Mouse (Mus musculus) layer of hippocampus, postnatal 36 days (tissue): ENCODE results near the gene Crb1. TPM values are rescaled to one million over a fixed set of nuclear protein-coding genes. Genes with fewer than 3 reads are reported as not detected.
A peak's percentile ranks its signal among the peaks of the same experiment; 100 is the strongest.
"Not testable (repeated sequence)": the region's sequence is repeated elsewhere in the genome, so short reads cannot be mapped to it uniquely, and the experiment has no call there.

Experiments used
- DNase-seq, 2 experiments: peaks; one replicate each; pipeline ENCODE4 v3.0.0; 2022
- total RNA-seq, 2 experiments: library from RNA; stranded (reverse); gene quantifications; 2 replicates each; pipeline ENCODE4 v1.2.3; 2021

Crb1 gene
- total RNA-seq, 2 experiments from 2014 or later, result 0.35 TPM

DNA sequence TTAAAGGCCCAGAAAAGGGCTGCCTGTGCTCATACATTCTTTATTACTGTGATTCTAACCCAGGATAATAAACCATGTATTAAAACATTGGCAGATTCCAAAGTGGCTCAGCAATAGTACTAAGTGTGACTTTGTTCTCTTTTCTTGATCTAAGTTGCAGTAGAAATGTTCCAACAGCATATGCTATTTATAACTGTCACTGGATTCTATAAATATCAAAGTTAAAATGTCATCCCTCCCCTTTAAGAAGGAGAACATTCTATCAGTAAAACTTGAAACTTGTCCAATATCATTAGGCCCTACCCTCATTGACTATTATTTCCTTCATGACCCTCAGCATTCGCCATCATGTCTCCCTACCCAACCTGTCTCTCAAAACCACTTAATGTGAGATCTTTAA lies 48.1 kb downstream of the Crb1 start:
- DNase-seq, result no peak

DNA sequence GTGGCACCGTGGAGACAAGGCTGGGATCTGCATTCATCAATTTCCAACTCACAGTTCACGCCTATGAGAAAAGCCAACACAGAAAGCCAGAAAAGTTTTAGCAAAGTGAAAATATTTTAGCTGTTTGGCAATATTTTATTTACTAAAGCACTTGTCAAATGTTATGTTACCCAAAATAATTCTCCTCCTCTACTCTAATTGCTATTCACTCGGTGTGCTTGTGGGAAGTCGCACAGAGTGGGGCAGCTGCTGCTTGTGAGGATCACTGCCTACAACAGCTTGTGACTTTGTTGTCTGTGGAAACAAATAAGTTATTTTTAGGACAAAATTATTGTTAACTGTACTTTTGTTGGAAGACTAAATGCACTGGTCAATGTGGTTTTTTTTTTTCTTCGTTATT lies 48.6 kb downstream of the Crb1 start:
- DNase-seq, result peak; percentile 16 to 29

DNA sequence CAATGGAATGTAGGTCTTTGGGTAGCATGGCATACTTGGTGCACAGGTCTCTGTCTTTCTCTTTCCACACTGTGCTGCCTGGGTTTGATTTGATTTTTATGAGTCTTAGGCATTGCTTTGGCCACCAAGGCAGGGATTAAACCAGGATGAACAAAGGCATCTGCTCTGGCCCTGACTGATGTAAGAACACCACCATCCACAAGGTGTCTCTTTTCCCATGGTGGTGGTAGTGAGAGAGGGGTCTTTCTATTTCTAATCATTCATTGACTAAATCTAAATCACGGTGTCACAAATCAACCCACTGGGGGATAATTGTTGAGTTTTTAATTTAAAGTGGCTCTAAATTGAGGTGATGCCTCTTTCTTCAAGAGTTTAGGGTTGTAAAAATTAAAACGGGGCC lies 51.5 kb downstream of the Crb1 start:
- DNase-seq, result no peak

DNA sequence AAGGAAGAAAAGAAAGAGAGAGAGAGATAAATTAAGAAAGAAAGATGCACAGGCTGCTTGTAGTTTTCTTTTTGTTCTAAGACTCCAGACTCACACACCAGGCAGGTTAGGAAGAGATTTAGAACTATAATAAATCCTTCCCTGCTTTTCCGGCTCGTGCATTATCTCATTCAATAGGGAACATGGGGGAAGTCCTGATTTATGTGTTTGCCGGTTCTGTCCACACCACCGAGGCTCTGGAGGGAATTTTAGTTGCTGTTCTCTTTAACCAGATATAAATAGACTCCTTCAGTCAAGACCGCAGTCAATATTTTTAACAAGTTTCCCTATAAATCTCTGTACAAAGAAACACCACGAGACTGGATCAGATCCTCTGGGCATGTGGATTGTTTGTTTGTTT lies 57.1 kb downstream of the Crb1 start:
- DNase-seq, result no peak

DNA sequence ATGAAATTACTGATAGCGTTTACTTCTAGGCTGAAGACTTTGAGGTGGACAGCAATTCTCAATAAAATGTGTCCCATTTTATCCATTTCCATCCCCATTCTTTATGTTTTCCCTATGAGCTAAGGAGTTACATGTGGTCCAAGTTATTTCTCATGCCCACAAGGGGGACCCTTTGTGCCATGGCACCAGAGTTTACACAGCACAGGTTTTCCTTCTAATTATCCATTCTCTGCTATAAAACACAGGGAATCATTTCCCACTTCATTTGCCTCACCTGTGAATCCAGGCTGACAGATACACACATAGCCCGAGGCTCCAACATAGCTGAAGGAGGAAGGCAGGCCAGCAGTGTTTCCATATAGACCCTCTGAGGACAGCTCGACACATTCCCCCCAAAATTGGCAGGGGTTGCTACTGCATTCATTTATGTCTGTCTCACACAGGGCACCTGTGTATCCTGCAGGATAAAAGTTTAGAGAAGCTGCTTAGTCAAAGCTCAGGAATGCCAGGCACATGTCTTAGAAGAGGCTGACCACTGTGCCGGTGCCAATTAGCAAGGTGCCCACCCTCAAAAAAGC lies 62.5 kb downstream of the Crb1 start:
- DNase-seq, result no peak

DNA sequence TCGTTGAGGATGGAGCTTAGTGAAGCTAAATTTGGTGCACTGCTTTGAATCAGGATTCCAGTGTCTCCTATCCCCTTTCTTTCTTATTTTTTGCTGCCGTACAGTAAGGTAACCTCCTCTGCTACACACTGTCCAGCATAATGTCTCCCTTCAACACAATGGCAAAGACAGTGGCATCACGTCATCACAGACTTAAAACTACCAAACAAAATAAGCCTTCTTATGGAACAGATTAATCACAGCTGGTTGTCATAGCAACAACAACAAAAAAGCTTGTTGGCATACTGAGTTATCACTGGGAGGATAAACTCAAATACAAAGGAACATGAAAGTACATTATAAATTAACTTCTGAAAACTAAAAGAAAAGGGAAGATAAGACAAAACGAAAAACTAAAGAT lies 68.0 kb downstream of the Crb1 start:
- DNase-seq, result no peak

DNA sequence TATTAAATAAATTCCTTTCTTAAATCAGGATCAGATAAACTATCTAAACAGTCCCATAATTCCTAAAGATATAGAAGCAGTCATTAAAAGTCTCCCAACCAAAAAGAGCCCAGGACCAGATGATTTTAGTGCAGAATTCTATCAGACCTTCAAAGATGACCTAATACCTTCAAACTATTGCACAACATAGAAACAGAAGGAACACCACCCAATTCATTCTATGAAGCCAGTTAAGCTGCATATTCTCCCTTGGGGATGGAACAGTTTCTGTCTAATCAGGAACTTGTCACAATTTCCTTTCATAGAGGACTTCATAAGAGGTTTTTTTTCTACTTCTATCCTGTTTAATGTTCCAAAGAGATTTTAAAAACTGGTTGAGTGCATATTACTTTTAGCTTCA lies 74.4 kb downstream of the Crb1 start:
- not testable (repeated sequence) for DNase-seq

DNA sequence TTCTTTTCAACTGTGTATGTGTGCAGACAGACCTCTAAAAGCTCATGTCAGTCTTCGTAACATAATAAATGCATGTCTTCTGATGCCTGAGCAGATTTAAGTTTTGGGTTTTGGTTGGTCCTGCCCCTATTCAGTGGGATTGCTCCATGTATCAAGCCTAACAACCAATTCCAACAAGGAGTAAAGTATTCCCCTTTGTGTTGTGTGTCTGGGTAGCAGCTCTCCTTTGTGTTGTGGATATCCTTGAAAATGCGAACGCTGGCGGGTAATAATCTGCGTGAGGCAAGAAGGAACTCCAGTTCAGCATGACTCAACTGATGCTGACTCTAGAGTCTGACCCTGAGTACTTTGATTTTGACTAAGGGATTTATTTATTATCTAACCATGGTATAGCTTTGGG lies 75.1 kb downstream of the Crb1 start:
- DNase-seq, result no peak

DNA sequence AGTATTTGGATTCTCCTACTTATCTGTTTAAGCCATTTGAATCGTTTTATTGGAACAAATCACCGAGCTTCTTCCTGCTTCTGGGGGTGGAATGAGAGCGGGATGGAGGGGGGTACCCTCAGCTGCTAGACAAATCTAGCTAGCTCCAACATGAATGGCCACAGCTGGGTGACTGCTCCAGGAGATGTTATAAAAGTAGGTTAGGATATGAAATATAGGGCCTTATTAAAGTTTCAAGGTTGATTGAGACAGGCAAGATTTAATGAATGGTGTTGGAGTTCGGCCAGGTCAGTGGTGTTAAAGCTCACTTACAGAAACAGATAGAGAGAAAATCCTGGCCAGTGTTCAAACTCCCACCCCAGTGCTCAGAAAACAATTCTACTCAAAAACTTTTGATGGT lies 84.9 kb downstream of the Crb1 start:
- DNase-seq, result no peak

DNA sequence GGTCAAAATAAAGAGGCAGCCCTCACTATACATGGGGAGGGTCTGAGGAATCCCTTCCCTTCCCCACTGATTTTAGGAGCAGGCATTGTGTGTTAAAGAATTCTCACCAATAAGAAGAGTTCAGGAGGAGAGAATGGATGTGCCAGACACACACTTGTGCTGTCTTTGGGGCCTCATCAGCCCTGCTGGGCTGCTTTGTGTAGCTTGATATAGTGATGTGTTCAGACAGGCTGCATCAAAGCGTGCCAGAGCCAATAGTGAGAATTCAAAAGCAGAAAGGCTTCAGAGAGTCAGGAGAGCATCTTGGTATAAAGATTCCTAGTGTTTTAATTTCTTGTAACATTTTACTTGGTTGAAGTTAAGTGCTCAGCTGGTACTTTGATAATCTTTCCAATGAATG lies 85.3 kb downstream of the Crb1 start:
- no peak for DNase-seq

DNA sequence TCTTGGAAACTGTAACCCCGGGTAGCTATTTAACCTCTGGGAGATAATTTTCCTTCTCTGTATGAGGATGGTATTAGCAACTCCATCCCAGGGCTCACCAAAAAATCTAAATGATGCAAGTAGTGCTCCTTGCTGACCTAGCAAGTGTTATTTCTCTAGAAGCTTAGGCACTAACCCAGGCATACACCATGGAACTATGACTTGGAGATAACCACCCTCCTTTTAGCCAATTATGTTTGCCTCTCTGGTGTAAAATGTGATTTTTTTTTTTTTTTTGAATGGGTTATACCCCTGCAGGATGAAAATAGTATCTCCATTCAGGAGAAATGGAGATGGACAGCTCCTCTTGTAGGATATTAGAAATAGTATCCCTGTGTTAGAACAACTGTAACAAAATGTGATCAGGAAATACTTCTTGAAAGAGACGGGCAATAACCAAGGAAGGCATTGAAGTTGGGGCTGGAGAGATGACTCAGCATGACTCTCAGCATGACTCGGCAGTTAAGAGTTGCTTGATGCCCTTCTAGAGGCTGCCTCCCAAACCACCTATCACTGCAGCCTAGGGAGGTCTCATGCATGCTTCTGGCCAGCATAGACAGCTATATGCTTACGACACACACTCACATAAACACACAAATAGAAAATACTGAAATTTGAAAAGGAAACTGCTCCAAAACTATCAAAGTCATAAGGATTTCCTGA lies 100.1 kb downstream of the Crb1 start:
- no peak for DNase-seq

DNA sequence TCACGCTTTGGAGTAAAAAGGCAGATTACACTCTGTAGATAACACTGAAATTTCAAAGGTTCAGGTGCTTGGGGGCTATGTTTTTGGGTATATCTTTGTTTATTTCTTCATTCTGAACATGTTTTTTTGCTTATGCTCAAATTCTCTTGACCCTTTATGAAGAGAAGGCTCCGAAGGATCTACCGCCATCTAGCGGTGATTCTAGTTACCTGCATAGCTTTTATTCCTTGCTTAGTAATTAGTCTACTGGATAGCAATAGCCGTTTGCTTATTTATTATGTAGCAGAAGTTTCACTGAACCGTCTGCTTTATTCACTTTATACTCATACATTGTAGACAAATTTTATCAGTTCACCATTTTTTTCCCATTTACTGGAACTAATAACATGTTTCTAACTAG lies 109.1 kb downstream of the Crb1 start:
- peak; percentile 6 for DNase-seq

DNA sequence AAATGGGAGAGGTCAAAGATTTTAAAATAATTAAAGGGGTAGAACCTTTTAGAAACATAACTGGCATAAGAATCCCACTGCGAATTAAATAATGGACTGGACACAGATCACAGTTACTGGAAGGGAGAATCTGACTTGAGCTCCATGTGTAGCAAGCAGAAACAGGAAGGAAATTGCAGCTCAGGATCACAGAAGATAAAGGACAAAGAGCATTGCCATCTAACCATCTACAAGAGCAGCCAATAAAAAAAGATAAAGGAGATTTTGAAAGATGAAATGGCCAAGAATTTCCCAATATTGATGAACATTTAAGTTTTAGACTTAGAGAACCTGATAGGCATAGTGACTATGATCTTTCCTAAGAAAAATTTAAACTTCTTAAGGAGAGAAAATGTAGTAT lies 112.7 kb downstream of the Crb1 start:
- no peak for DNase-seq

DNA sequence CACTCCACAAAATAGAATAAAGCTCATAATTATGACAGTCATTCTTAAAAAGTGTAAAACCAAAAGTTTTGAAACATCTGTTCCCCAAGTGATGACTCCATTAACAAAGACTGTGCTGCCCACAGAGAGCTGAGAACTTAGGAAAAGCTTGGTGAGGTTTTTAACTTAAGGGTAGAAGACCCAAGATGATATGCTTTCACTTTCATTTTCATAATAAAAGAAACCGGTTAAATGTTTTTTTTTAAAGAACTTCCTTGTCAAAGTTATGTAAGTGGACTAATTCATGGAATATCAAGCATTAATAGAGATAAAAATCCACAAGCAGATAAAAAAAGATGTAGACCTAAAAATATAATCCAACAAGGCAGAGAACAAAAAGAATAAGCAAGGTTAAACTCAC lies 113.7 kb downstream of the Crb1 start:
- no peak for DNase-seq

DNA sequence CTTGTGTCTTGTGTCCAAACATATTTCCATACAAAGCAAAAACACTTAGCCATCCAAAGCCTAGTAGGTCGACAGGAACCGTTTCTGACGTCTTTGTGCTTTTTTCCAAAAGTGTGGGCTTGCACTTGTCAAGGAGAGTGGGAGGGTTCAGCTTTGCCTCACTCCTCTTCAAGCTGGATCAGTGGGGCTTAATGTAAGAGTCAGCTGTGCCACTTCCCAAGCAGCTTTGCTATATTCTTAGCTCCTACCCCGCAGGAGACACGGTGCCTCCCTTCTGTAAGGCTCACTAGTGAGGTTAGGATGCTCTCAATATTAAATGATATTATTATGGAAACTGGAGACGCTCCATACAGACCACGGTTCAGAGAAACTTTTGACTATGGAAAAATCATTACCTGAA lies 121.3 kb downstream of the Crb1 start:
- DNase-seq, result no peak

DNA sequence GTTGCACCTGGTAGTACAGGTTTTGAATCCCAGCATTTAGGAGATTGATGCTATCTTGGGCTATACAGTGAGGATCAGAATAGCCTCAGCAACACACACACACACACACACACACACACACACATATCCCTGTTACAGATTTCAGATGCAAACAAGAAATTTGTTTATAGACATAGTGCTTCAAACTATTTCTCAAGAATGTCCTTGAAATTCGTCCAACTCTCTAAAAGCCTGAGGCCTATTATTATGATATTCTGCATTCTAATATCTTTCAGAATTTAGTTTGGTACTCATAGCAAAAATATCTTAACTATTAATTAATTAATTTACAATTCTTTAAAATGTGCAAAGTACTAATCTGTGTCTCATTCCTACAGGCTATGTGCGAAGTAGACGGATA lies 124.9 kb downstream of the Crb1 start:
- no peak for DNase-seq

DNA sequence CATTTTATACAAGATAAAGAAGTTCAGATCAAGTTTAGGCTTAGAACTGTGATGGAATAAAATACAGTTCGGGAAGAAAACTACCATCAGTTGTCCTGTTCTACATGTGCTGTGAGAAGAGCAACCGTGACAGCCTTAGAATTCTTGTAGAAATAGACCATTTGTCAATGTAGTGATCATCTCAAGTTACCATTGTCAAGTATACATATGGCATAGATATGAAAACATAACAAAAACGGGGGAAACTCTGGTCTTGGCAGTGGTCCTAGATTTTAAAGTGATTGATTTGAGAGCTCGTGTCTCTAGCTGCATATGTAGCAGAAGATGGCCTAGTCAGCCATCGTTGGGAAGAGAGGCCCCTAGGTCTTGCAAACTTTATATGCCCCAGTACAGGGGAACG lies 127.7 kb downstream of the Crb1 start:
- no peak for DNase-seq

DNA sequence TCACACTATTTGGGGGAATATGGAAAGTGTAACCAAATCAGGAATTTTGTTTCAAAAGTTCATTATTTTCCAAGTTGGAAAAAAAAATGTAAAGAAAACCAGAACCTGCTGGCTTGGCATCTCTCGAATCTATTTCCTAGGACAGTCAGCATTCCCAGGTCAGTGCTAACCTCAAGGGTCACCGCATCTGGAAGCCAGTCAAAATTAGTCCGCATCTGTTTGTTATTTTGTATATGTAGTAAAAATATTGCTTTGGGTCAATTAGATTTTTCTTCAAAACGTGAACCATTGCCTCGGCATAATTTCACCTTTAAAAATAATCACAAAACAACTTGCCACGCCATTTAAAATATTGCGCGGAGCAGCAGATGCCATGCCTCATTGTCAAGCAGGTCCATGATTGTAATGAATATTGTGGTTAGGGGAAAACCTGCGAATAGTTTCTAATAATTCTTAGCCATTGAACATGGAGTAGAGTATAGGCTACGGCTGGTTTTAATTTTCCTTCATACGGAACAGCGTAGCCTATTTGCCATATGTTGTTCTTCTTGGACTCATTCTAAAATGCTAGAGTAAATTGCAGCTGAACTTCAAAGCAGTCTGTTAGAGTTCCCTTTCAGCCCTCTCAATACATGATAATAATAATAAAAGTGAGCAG lies 130.0 kb downstream of the Crb1 start:
- no peak for DNase-seq

DNA sequence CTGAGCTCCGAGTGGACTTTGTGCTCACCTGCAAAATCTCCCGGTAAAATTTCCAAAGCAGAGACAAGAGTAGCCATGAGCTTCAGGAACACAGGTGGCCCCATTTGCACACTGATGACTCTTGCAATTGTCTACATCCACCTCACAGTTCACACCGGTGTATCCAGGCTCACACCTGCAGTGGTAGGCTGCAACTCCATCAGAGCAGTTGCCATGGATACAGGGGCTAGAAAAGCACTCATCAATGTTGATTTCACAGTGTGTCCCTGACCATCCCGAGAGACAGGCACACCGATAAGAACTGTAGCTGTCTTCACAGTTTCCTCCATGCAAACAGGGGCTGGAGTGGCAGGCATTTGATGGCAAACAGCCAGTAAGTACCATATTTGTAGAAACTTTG lies 140.1 kb downstream of the Crb1 start:
- no peak for DNase-seq

DNA sequence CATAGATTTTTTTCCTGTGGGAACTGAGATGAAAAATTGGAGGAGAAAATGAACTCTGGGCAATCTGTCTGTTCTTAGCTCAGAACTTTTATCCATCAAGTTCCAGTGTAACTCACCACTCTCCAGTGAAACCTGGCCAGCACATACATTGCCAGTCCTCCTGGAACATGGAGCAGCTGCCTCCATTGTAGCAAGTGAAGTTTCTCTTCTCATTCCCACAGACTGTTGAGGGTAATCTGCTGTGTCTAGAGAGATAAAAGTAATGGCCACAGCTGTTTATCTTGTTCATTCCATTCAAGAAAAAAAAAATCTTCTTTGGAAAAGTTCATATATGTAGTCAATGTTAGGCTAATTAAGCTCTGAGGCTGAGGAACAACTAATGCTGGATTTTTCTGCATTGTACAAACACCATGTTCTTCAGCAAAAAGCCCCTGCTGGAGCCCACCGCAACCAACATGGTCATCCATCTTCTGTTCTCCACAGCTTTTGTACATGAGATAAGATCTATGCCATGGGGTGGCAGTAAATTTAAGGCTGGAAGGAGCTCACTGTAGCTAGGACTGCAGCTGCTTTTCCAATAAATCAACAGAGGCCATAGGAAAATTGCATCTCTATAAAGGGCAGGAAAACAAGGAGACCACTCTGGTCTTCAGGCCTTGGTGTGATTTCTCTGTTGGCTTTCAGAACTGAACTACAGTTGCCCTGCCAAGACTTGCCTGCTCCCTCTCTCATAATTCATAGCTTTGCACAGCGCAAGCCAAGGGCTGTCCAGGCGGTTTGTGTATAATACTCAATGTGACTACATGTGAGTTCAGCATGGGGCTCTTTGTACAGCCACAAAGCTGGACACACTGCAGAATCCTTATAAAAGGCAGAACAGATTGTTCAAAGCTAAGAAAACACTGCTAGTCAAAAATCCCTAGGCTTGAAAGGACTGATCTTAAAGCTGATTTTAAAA lies 142.0 kb downstream of the Crb1 start:
- no peak for DNase-seq

DNA sequence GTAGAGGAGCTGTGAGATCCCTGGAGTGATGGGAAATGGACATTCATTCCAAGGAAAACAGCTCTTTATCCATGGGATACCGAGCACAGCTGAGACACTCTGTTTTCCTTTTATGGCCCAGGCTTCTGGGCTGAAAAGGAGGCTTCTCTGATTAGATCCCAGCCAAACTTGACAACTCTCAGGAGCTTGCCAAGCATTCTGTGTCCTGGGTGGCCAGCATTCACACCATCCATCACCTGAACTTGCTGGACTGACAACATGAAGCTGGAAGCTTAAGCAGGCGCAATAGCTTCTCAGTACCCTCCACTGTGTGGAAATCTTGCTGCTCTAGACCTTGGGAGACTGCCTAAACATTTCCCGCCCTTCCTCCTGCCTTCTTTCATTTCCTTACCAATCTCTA lies 144.3 kb downstream of the Crb1 start:
- no peak for DNase-seq

DNA sequence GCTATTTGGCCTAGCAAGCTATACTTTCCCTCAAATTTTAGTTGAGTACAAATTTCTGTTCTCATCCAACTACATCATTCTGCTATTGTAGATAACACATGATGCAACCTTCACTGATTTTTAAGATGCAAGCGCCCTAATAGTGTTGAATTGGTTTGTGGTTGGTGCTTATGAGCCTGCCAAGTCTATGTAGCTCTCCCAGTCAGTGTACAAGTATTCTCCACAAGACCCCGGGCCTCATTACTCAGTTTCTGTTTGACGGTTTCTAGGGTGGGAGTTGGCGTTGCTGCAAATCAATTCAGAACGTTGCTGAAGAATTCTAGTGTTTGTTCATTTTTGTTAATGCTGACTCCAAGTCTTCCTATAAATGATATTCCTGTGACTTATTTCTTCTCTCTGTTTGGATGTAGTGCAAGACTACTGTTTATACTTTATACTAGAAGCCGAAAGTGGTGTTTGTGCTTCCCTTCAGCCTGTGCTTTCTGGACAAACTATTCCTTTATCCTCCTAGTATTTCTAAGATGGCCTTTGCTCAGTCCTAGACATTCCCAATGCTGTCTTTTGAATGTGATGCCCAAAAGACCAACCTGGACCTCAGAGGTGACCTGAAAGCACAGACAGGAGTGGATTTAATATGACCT lies 152.5 kb downstream of the Crb1 start:
- DNase-seq, result no peak

DNA sequence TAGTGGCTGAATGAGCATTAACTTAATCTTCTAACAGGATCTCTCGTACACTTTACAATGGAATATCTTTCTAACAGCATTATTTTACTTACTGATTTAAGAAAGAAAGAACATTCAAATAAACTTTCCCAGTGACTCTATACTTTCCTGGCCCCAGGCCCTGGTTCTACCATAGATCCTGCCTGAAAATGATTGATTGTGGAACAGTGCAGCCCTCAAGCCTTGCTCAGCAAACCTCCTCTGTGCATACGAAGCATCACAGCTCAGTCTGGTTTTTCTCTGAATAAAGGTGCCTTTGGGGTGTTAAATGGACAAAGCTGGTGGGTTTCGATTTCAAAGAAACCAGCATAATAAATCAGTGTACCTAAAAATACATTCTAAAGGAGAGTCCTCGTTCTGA lies 153.1 kb downstream of the Crb1 start:
- no peak for DNase-seq
